Mouse (Mus musculus) E14TG2a.4 (cell line): ENCODE measurements around the gene Lypla2.

ENCODE experiments used
- CTCF ChIP-seq: conservative IDR thresholded peaks from 2 replicates; pipeline ENCODE4 v1.5.1; 2014; ENCODE audit warnings: low read length
- NANOG ChIP-seq: IDR thresholded peaks from 2 replicates; pipeline ENCODE4 v1.6.1; 2014; ENCODE audit warnings: borderline replicate concordance, low read length, mixed read lengths
- POU5F1 ChIP-seq: IDR thresholded peaks from 2 replicates; pipeline ENCODE4 v1.6.1; 2014; ENCODE audit warnings: low read length, borderline replicate concordance

- peak; percentile 75 for TF ChIP-seq CTCF
- TF ChIP-seq NANOG, result no peak
- TF ChIP-seq POU5F1, result no peak
Measured at GRCm38 (mm10) chr4:135920304-135921241, 51.9 kb downstream of the Lypla2 start, which contains the start of gene Fuca1.
